8 mouse cellular contexts compared by ENCODE assay signal in genomic region chr16:14316884-14317876, GRCm38 (mm10). TPM values are rescaled to one million over a fixed set of nuclear protein-coding genes. Genes with fewer than 3 reads are reported as not detected.
DNase-seq lines count a peak whose midpoint lies in the region; ATAC-seq and TF ChIP-seq lines count a peak whose summit lies in the region.

Gene Fopnl, minus strand, starts transcription at chr16:14317405.

- H3K4me2 ChIP-seq in heart, embryonic 15.5 days = peak within 1 kb of the TSS; percentile 91
- H3K4me2 ChIP-seq in liver, embryonic 14.5 days (ENCODE audit: low read depth) = peak within 1 kb of the TSS; percentile 92
- peak within 1 kb of the TSS; percentile 67 for H3K4me2 ChIP-seq in neural tube, embryonic 11.5 days (ENCODE audit: low read depth)
- H3K4me2 ChIP-seq in stomach, postnatal 0 days (replicated peaks; ENCODE audit: low read depth) = peak within 1 kb of the TSS; percentile 74

- peak within 1 kb of the TSS; percentile 78 for H3K9ac ChIP-seq in heart, embryonic 15.5 days
- H3K9ac ChIP-seq in liver, embryonic 14.5 days (replicated peaks) = peak within 1 kb of the TSS; percentile 86
- peak within 1 kb of the TSS; percentile 82 for H3K9ac ChIP-seq in neural tube, embryonic 11.5 days (ENCODE audit: low read length)
- H3K9ac ChIP-seq in stomach, postnatal 0 days (ENCODE audit: low read length) = peak within 1 kb of the TSS; percentile 82

- ATAC-seq in heart, embryonic 15.5 days (replicated peaks; ENCODE audit: insufficient number of reproducible peaks, insufficient read depth, low FRiP score, low read depth) = peak; percentile 100
- peak; percentile 100 for ATAC-seq in liver, embryonic 14.5 days (ENCODE audit: insufficient read depth)
- ATAC-seq in neural tube, embryonic 11.5 days (ENCODE audit: insufficient read depth, low FRiP score, low TSS enrichment) = peak; percentile 100
- ATAC-seq in stomach, postnatal 0 days (ENCODE audit: low FRiP score, low TSS enrichment) = peak; percentile 100

- peak within 1 kb of the TSS; percentile 72 for H3K4me3 ChIP-seq in forebrain, embryonic 10.5 days
- H3K4me3 ChIP-seq in heart, embryonic 15.5 days = peak within 1 kb of the TSS; percentile 88
- H3K4me3 ChIP-seq in liver, embryonic 14.5 days (ENCODE audit: insufficient read depth in 1 of 2, low read depth in 2 of 2, low read length in 2 of 2) = peak within 1 kb of the TSS; percentile 86 to 97
- peak within 1 kb of the TSS; percentile 65 for H3K4me3 ChIP-seq in neural tube, embryonic 11.5 days (ENCODE audit: low read depth, low read length)
- H3K4me3 ChIP-seq in stomach, postnatal 0 days (ENCODE audit: low read depth, low read length) = peak within 1 kb of the TSS; percentile 83

- no peaks in the 10 kb centered on the region for H3K9me3 ChIP-seq in forebrain, embryonic 10.5 days
- no peaks in the 10 kb centered on the region for H3K9me3 ChIP-seq in heart, embryonic 15.5 days (replicated peaks)
- no peaks in the 10 kb centered on the region for H3K9me3 ChIP-seq in liver, embryonic 14.5 days (ENCODE audit: control insufficient read depth, low read length)
- H3K9me3 ChIP-seq in neural tube, embryonic 11.5 days (ENCODE audit: control insufficient read depth, low read length) = no peaks in the 10 kb centered on the region
- no peaks in the 10 kb centered on the region for H3K9me3 ChIP-seq in stomach, postnatal 0 days (ENCODE audit: control insufficient read depth, low read length)

- H3K36me3 ChIP-seq in forebrain, embryonic 10.5 days (replicated peaks) = peaks cover 23% of the 10 kb centered on the region
- peaks cover 9% of the 10 kb centered on the region for H3K36me3 ChIP-seq in heart, embryonic 15.5 days
- peaks cover 12% of the 10 kb centered on the region for H3K36me3 ChIP-seq in liver, embryonic 14.5 days (replicated peaks; ENCODE audit: control insufficient read depth, insufficient read depth, low read depth)
- peaks cover 2% of the 10 kb centered on the region; the same call in 1 of the 2 replicates for H3K36me3 ChIP-seq in neural tube, embryonic 11.5 days (ENCODE audit: control insufficient read depth, insufficient read depth, low read length)
- H3K36me3 ChIP-seq in stomach, postnatal 0 days (ENCODE audit: control insufficient read depth, insufficient read depth, low read length) = no peaks in the 10 kb centered on the region

- H3K27me3 ChIP-seq in forebrain, embryonic 10.5 days (ENCODE audit: poor library complexity, severe bottlenecking) = no peaks in the 10 kb centered on the region
- H3K27me3 ChIP-seq in heart, embryonic 15.5 days = peaks cover 4% of the 10 kb centered on the region; the same call in 1 of the 2 replicates
- H3K27me3 ChIP-seq in liver, embryonic 14.5 days (ENCODE audit: control insufficient read depth, insufficient read depth, low read length) = no peaks in the 10 kb centered on the region
- H3K27me3 ChIP-seq in neural tube, embryonic 11.5 days (ENCODE audit: control insufficient read depth, insufficient read depth, low read length) = no peaks in the 10 kb centered on the region
- H3K27me3 ChIP-seq in stomach, postnatal 0 days (ENCODE audit: control insufficient read depth, insufficient read depth, low read length) = no peaks in the 10 kb centered on the region

- TF ChIP-seq EP300 in liver, embryonic 14.5 days (IDR thresholded peaks at IDR 0.05; ENCODE audit: low read depth) = no peak
- TF ChIP-seq EP300 in stomach, postnatal 0 days (optimal IDR thresholded peaks at IDR 0.05) = no peak

- peak; percentile 91 to 93 for DNase-seq in CD8-positive naive resting alpha-beta T cell, adult 2 months (ENCODE audit: low read depth in 2 of 2, low spot score in 2 of 2)
- DNase-seq in c-Kit-positive CD71-negative TER-119-negative erythroid progenitor cells, embryonic 14.5 days (ENCODE audit: low read depth) = peak; percentile 84
- peak; percentile 93 for DNase-seq in forebrain, embryonic 10.5 days (ENCODE audit: extremely low spot score, low spot score)
- peak; percentile 99 for DNase-seq in kidney, postnatal 25 days
- DNase-seq in liver, embryonic 14.5 days (ENCODE audit: low read depth in 3 of 3, low spot score in 3 of 3) = peak; percentile 93 to 94 (median 93)
- peak; percentile 96 for DNase-seq in neural tube, embryonic 11.5 days (ENCODE audit: low spot score)
- DNase-seq in stomach, postnatal 0 days (ENCODE audit: low spot score) = peak; percentile 98

- peak within 1 kb of the TSS; percentile 92 for H3K27ac ChIP-seq in forebrain, embryonic 10.5 days
- H3K27ac ChIP-seq in heart, embryonic 15.5 days = peak within 1 kb of the TSS; percentile 83
- H3K27ac ChIP-seq in liver, embryonic 14.5 days = peak within 1 kb of the TSS; percentile 66
- H3K27ac ChIP-seq in neural tube, embryonic 11.5 days (ENCODE audit: low read depth, low read length) = peak within 1 kb of the TSS; percentile 70; the same call in 1 of the 2 replicates
- peak within 1 kb of the TSS; percentile 86 for H3K27ac ChIP-seq in stomach, postnatal 0 days (replicated peaks)

- peaks cover 13% of the 10 kb centered on the region for H3K4me1 ChIP-seq in forebrain, embryonic 10.5 days
- H3K4me1 ChIP-seq in heart, embryonic 15.5 days (replicated peaks) = peaks cover 14% of the 10 kb centered on the region
- peaks cover 8 to 11% of the 10 kb centered on the region in 2 experiments for H3K4me1 ChIP-seq in liver, embryonic 14.5 days (replicated peaks; ENCODE audit: control insufficient read depth in 2 of 2, insufficient read depth in 2 of 2, low read length in 1 of 2)
- peaks cover 9% of the 10 kb centered on the region; the same call in 1 of the 2 replicates for H3K4me1 ChIP-seq in neural tube, embryonic 11.5 days (ENCODE audit: control insufficient read depth, insufficient read depth, low read length)
- H3K4me1 ChIP-seq in stomach, postnatal 0 days (replicated peaks; ENCODE audit: control insufficient read depth, insufficient read depth) = no peaks in the 10 kb centered on the region

- TF ChIP-seq CTCF in liver, embryonic 14.5 days (IDR thresholded peaks at IDR 0.05; ENCODE audit: low read depth) = peak; percentile 21
- peak; percentile 7; the same call in 1 of the 2 replicates for TF ChIP-seq CTCF in stomach, postnatal 0 days (IDR thresholded peaks at IDR 0.05; ENCODE audit: low read depth)

- WGBS in forebrain, embryonic 10.5 days = 4% methylated on average over 51 of the region's 51 CpGs
- 4% methylated on average over 51 of the region's 51 CpGs for WGBS in heart, embryonic 15.5 days
- 2% methylated on average over 51 of the region's 51 CpGs for WGBS in liver, embryonic 14.5 days (ENCODE audit: insufficient replicate concordance)
- 5% methylated on average over 51 of the region's 51 CpGs for WGBS in neural tube, embryonic 11.5 days
- whole genome bisulfite sequencing in stomach, postnatal 0 days = 3% methylated on average over 51 of the region's 51 CpGs

RNA-seq across cellular contexts. Expression of gene Fopnl, which starts in this region (rescaled TPM):
- polyA plus RNA-seq in forebrain, embryonic 10.5 days (2016; fragmentation: Nextera tagmentation; extraction: Ambion mirVana) = 141 and 149 TPM in 2 replicates
- polyA plus RNA-seq in heart, embryonic 15.5 days (2015; fragmentation: Nextera tagmentation; extraction: Ambion mirVana) = 107 and 113 TPM in 2 replicates
- polyA plus RNA-seq in liver, embryonic 14.5 days (2012; rRNA removed) = 18.5 and 23.7 TPM in 2 replicates
- polyA plus RNA-seq in liver, embryonic 14.5 days (2014; fragmentation: Nextera tagmentation; extraction: Ambion mirVana) = 66.6 and 72.4 TPM in 2 replicates
- polyA plus RNA-seq in neural tube, embryonic 11.5 days (2014; fragmentation: Nextera tagmentation; extraction: Ambion mirVana) = 154 and 159 TPM in 2 replicates
- polyA plus RNA-seq in stomach, postnatal 0 days (2015; fragmentation: Nextera tagmentation; extraction: Ambion mirVana) = 105 and 114 TPM in 2 replicates

Comparison
In these comparisons a context has a peak if more than half of its experiments do, and no peak if none do; other contexts are left out.
1. Peak in every context shown above with its lines: DNase-seq, ATAC-seq, H3K4me3 ChIP-seq and H3K27ac ChIP-seq.